Mouse (Mus musculus): ENCODE results near the gene Cstb. TPM values are rescaled to one million over a fixed set of nuclear protein-coding genes. Genes with fewer than 3 reads are reported as not detected.
A peak's percentile ranks its signal among the peaks of the same experiment; 100 is the strongest.

The Cstb gene
- 10 to 100 TPM; 10.1 to 17.7 TPM for total RNA-seq (2021)
- long read RNA-seq, experiment 1, transcript Cstb-201 (3 exons, 603 nt): major isoform, 14 of 14 reads
- long read RNA-seq, experiment 1, partial matches to known transcripts: 0 of 14 reads
- long read RNA-seq, experiment 1, other reads (novel, unspliced or antisense): 0 of 14 reads
- long read RNA-seq, experiment 2, transcript Cstb-201 (3 exons, 603 nt): major isoform, 12 of 13 reads
- long read RNA-seq, experiment 2, partial matches to known transcripts: 1 of 13 reads
- long read RNA-seq, experiment 2, other reads (novel, unspliced or antisense): 0 of 13 reads

GRCm38 (mm10) chr10:78425181-78426041, at the start of gene Cstb:
Gene Cstb, plus strand, starts transcription at chr10:78425669.
- DNase-seq (ENCODE audit: low spot score): peak; percentile 75

GRCm38 (mm10) chr10:78378516-78378915, 47.0 kb upstream of the Cstb start:
- DNase-seq (ENCODE audit: low spot score): no peak

- no peak for DNase-seq (ENCODE audit: low spot score)
Measured at GRCm38 (mm10) chr10:78383567-78383966, 41.9 kb upstream of the Cstb start.

- DNase-seq (ENCODE audit: low spot score): no peak
Measured at GRCm38 (mm10) chr10:78385520-78385919, 39.9 kb upstream of the Cstb start.

GRCm38 (mm10) chr10:78388216-78388980, 37.1 kb upstream of the Cstb start:
- DNase-seq (ENCODE audit: low spot score): no peak

- DNase-seq (ENCODE audit: low spot score): no peak
Measured at GRCm38 (mm10) chr10:78390982-78391470, 34.4 kb upstream of the Cstb start.

- peak; percentile 86 for DNase-seq (ENCODE audit: low spot score)
Measured at GRCm38 (mm10) chr10:78392072-78392471, 33.4 kb upstream of the Cstb start.

- DNase-seq (ENCODE audit: low spot score): no peak
Measured at GRCm38 (mm10) chr10:78395377-78395776, 30.1 kb upstream of the Cstb start.

- DNase-seq (ENCODE audit: low spot score): peak; percentile 91
Measured at GRCm38 (mm10) chr10:78395819-78396624, 29.4 kb upstream of the Cstb start.

- DNase-seq (ENCODE audit: low spot score): no peak
Measured at GRCm38 (mm10) chr10:78396625-78396885, 28.9 kb upstream of the Cstb start.

- DNase-seq (ENCODE audit: low spot score): no peak
Measured at GRCm38 (mm10) chr10:78399090-78399657, 26.3 kb upstream of the Cstb start.

GRCm38 (mm10) chr10:78401127-78401526, 24.3 kb upstream of the Cstb start:
- no peak for DNase-seq (ENCODE audit: low spot score)

GRCm38 (mm10) chr10:78402301-78402922, 23.1 kb upstream of the Cstb start:
- DNase-seq (ENCODE audit: low spot score): no peak

GRCm38 (mm10) chr10:78406152-78406551, 19.3 kb upstream of the Cstb start:
- no peak for DNase-seq (ENCODE audit: low spot score)

- no peak for DNase-seq (ENCODE audit: low spot score)
Measured at GRCm38 (mm10) chr10:78407132-78407531, 18.3 kb upstream of the Cstb start.

GRCm38 (mm10) chr10:78409035-78409788, 16.3 kb upstream of the Cstb start:
- DNase-seq (ENCODE audit: low spot score): no peak

GRCm38 (mm10) chr10:78411851-78412250, 13.6 kb upstream of the Cstb start:
- no peak for DNase-seq (ENCODE audit: low spot score)

GRCm38 (mm10) chr10:78412319-78413151, 12.9 kb upstream of the Cstb start, which contains the start of gene Rrp1:
Gene Rrp1, minus strand, starts transcription at chr10:78413043.
- peak; percentile 93 for DNase-seq (ENCODE audit: low spot score)

GRCm38 (mm10) chr10:78413152-78413520, 12.3 kb upstream of the Cstb start:
- no peak for DNase-seq (ENCODE audit: low spot score)

Data from gastrocnemius, adult 18-20 months (tissue).